Mouse (Mus musculus) thymus, postnatal 0 days (tissue): ENCODE results near the gene 2610528J11Rik. TPM values are rescaled to one million over a fixed set of nuclear protein-coding genes. Genes with fewer than 3 reads are reported as not detected.
"Not testable (repeated sequence)": the region's sequence is repeated elsewhere in the genome, so short reads cannot be mapped to it uniquely, and the experiment has no call there.

ENCODE experiments used
- DNase-seq: peaks from one replicate; pipeline ENCODE4 v3.0.0-alpha.2; 2015; ENCODE audit warnings: low spot score
- polyA plus RNA-seq: library from polyadenylated mRNA; unstranded; fragments of >200 nt; fragmentation: Nextera tagmentation; extraction: Ambion mirVana; gene quantifications from 2 replicates; pipeline ENCODE4 v1.2.1, GENCODE M21; 2015

Gene 2610528J11Rik
- polyA plus RNA-seq = 3.0 TPM in 2 replicates

DNA sequence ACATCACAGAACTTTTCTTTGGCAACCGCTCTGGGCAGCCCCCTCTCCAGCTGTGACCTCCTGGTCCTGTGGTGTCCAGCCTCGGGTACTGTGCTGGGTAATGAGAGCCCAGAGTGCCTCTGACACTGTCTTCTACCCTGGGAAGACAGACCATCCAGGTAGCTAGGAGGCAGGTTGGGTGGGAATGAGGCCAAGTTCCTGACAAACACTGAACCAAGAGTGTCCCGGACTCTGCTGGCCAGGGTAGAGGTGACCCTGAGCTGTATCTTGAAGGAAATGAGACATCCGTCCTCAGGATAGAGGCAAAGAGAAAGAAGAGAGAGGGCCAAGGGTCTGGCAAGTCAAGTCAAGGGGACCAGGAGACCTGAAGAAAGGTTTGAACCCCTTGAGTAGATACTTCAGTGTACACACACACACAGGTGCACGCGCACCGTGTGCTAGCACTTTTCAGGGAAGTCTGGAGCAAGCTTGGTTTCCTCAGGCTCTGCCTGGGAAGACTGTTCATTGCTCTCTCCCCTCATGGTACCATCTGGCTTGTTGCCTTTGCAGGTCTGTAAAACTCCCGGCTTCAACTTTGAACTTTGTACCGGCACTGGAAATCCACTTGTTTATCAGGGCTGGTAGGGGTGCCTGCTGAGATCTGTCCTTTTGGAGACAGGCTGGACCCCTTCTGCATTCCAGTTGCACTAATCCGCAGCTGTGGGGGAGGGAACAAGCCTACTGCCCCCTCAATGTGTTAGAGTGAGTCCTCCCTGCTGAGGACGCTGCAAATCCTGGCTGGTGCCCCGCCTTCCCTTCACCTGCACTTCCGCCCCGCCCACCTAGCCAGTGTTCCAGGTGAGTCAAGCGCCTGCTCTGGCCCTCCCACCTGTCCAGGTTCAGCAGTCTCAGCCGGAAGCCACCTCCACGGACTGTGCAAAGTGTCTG is at the start of gene 2610528J11Rik:
2610528J11Rik (plus strand) TSS at position 592 of the 927 bp plus-strand sequence.
- DNase-seq = no peak

DNA sequence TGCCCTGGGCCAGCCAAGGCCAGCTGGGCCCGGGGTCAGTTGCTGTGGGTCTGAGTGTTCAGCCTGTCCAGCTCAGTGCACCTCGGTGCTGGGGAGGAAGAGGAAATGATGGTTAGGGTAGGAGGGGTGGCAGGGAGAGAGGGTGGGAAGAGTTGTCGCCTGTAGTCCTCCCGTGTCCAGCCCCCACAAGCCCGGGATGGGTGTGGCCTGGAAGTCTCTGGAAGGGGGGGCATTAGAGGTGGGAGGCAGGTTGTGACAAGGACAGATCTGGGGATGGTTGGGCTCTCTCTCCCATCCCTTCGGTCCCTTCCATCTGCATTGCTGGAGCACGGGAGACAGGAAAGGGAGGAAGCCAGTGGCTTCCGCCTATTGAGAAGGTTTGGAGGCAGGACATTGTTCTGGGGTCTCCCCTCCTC is 37.1 kb upstream of the 2610528J11Rik start, which contains the start of gene Tie1:
Tie1 (minus strand) TSS at position 345 of the 416 bp plus-strand sequence.
- no peak for DNase-seq

DNA sequence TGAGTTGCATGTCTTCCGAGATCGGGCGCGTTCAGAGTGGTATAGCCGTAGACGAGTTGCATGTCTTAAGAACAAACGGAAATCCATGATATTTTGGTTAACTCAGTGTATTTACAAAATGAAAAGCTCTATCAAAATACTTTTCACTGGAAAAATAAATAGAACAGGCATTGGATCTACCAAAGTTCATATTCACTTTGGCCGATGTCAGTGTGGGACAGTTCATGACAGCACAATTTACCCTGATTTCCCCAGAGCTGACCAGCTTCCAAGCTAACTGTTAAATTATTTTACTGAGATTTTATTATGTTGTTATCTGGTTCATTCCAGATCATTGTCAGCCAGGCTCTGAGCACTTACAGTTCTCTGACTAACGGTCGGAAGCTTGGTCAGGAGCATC is 36.3 kb upstream of the 2610528J11Rik start:
- no peak for DNase-seq

- DNase-seq = no peak
Measured at GRCm38 (mm10) chr4:118500171-118500724, 26.6 kb upstream of the 2610528J11Rik start.

- no peak for DNase-seq
Measured at GRCm38 (mm10) chr4:118500792-118501191, 26.0 kb upstream of the 2610528J11Rik start.

- DNase-seq = no peak
Measured at GRCm38 (mm10) chr4:118505551-118505950, 21.2 kb upstream of the 2610528J11Rik start.

DNA sequence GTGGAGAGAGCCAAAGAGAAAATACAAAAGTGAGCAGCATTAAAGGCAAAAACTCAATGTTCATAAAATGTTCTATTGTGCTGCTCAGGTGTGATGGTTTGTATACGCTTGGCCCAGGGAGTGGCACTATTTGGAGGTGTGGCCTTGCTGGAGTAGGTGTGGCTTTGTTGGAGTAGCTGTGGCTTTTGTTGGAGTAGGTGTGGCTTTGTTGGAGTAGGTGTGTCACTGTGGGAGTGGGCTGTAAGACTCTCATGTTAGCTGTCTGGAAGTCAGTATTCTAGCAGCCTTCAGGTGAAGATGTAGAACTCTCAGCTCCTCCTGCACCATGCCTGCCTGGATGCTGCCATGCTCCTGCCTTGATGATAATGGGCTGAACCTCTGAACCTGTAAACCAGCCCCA is 19.6 kb upstream of the 2610528J11Rik start:
- not testable (repeated sequence) for DNase-seq

- DNase-seq = no peak
Measured at GRCm38 (mm10) chr4:118509050-118509449, 17.7 kb upstream of the 2610528J11Rik start.

- no peak for DNase-seq
Measured at GRCm38 (mm10) chr4:118516699-118517496, 9.9 kb upstream of the 2610528J11Rik start.

DNA sequence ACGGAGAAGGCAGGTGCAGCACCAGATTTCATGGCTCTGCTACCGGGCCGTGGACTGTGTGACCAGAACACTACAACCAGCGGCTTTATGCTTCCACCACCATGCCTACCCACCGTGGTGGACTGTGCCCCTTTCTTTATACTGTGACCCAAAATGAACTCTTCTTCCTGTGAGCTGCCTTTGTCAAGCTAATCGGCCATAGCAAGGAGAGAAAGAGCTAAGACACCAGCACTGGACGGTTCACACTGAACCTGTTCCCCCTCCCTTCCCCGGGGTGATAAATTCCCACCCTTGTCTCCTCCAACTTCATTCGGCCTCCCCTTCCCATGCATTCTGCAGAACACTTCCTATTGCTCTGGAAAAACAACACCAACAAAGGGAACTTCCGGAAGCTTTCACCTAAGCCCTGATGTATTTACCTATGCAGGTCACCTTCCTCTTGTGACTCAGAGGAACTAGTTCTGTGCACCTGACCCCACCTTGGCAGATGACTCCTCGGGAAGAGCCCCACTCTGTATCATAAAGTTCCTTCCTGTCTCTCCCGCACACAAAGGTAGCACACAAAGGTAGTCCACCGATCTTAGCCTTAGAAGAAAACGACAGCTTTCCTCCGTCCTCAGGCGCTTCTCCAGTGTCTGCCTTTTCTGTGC is 9.2 kb upstream of the 2610528J11Rik start:
- no peak for DNase-seq

DNA sequence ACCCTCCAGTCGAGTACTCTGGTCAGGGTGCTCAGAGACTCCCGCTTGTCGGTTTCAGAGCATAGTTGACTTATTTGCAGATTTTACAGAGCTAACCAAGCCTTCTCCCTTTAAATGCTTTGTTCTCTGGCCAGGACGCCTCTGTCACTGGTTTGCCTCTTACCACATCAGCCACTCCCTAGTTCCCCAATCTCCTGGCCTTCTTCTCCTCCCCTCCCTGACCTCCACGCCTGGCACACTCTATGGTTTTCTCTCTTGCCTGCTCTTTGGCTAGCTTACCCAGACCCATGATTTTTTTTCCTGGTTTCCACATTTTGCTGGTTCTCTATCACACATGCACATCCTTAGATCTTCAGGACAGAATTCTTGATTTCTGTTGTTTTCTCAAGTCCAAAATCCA is 8.6 kb upstream of the 2610528J11Rik start:
- no peak for DNase-seq

GRCm38 (mm10) chr4:118522248-118522647 is 4.6 kb upstream of the 2610528J11Rik start:
- no peak for DNase-seq

DNA sequence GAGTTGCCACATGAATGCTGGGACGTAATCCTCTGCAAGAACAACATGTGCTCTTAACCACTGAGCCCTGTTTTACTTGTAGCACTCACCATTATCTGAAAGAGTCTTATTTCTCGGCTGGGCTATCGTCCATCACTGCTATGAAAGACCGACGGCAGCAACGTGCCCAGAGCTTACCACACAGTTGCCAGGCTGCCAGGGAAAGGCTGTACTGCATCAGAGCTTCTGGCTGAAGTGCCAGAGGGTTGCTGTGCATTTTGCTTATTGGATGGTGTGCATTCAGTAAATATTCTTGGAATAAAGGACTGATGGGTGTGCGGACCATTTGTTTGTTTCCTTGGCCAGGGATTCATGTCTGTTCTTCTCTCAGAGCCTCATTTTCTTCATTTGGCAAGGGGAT is 2.8 kb upstream of the 2610528J11Rik start:
- no peak for DNase-seq

- no peak for DNase-seq
Measured at GRCm38 (mm10) chr4:118525779-118526178, 1.0 kb upstream of the 2610528J11Rik start.

- no peak for DNase-seq
Measured at GRCm38 (mm10) chr4:118527335-118527681, 509 bp downstream of the 2610528J11Rik start.

DNA sequence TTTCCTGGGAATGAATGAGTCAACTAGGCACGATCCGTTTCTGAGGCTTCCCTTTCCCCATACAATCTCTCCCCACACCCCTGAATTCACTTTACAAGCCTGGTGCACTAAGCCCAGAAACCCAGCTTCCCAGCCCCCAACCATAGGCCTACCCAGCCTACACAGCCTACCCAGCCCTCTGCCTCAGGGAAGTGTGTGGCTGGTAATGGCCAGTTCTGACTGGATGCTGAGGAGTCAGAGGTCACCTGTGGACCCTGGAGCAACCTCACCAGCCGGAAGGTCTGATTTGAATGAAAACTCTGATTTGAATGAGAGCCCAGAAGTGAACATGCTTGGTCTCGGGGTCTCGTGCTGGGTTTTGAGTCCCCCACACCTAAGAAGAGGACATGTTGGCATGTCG is 921 bp downstream of the 2610528J11Rik start:
- no peak for DNase-seq

- no peak for DNase-seq
Measured at GRCm38 (mm10) chr4:118532663-118533062, 5.9 kb downstream of the 2610528J11Rik start.

GRCm38 (mm10) chr4:118533156-118533555 is 6.4 kb downstream of the 2610528J11Rik start:
- DNase-seq = no peak

- DNase-seq = no peak
Measured at GRCm38 (mm10) chr4:118533605-118534004, 6.8 kb downstream of the 2610528J11Rik start.

GRCm38 (mm10) chr4:118535610-118536009 is 8.8 kb downstream of the 2610528J11Rik start:
- DNase-seq = no peak

- no peak for DNase-seq
Measured at GRCm38 (mm10) chr4:118537801-118538200, 11.0 kb downstream of the 2610528J11Rik start.
